Mouse (Mus musculus) hindbrain, embryonic 15.5 days (tissue): Measurements from ENCODE around the gene Arl5a. TPM values are rescaled to one million over a fixed set of nuclear protein-coding genes. Genes with fewer than 3 reads are reported as not detected.
A peak's percentile ranks its signal among the peaks of the same experiment; 100 is the strongest.

Source experiments
- ATAC-seq: fragments of 200-750 bp; cut with Nextera tagmentation; 2 replicates; pipeline ENCODE4 v1.8.0; 2017; ENCODE audit warnings: low read depth, moderate number of reproducible peaks, moderate TSS enrichment; ENCODE audit not compliant: low FRiP score
- H3K27ac ChIP-seq: fragments of 300-500 bp; sonication (generic); replicated peaks from 2 replicates; pipeline ENCODE4 v1.5.1; 2015; ENCODE audit warnings: mild to moderate bottlenecking, inconsistent platforms
- H3K27me3 ChIP-seq: fragments of 300-500 bp; sonication (generic); 2 replicates; pipeline ENCODE4 v1.6.1; 2015; ENCODE audit warnings: control low read depth, inconsistent platforms
- H3K36me3 ChIP-seq: fragments of 300-500 bp; sonication (generic); 2 replicates; pipeline ENCODE4 v1.6.1; 2015; ENCODE audit warnings: control low read depth, inconsistent platforms
- H3K4me1 ChIP-seq: fragments of 300-500 bp; sonication (generic); replicated peaks from 2 replicates; pipeline ENCODE4 v1.6.1; 2015; ENCODE audit warnings: control low read depth, inconsistent platforms
- H3K4me2 ChIP-seq: fragments of 300-500 bp; sonication (generic); 2 replicates; pipeline ENCODE4 v1.6.1; 2015; ENCODE audit warnings: moderate library complexity, mild to moderate bottlenecking, inconsistent platforms
- H3K4me3 ChIP-seq: fragments of 300-500 bp; sonication (generic); 2 replicates; pipeline ENCODE4 v1.5.1; 2015; ENCODE audit warnings: mild to moderate bottlenecking, inconsistent platforms
- H3K9ac ChIP-seq: fragments of 300-500 bp; sonication (generic); 2 replicates; pipeline ENCODE4 v1.6.1; 2015; ENCODE audit warnings: inconsistent platforms
- H3K9me3 ChIP-seq: fragments of 300-500 bp; sonication (generic); 2 replicates; pipeline ENCODE4 v1.6.1; 2016; ENCODE audit warnings: control low read depth, inconsistent platforms
- WGBS: fragments of 180-500 bp; shearing (Covaris S2); methylation state at CpG from one replicate; pipeline ENCODE4 v1.1.7; 2015; 5-methylcytosine and 5-hydroxymethylcytosine counted together
- polyA plus RNA-seq: library from polyadenylated mRNA; unstranded; fragments of >200 nt; fragmentation: Nextera tagmentation; extraction: Ambion mirVana; gene quantifications from 2 replicates; pipeline ENCODE4 v1.2.1, GENCODE M21; 2015

The Arl5a gene
- 38.3 and 39.1 TPM in 2 replicates for polyA plus RNA-seq

DNA sequence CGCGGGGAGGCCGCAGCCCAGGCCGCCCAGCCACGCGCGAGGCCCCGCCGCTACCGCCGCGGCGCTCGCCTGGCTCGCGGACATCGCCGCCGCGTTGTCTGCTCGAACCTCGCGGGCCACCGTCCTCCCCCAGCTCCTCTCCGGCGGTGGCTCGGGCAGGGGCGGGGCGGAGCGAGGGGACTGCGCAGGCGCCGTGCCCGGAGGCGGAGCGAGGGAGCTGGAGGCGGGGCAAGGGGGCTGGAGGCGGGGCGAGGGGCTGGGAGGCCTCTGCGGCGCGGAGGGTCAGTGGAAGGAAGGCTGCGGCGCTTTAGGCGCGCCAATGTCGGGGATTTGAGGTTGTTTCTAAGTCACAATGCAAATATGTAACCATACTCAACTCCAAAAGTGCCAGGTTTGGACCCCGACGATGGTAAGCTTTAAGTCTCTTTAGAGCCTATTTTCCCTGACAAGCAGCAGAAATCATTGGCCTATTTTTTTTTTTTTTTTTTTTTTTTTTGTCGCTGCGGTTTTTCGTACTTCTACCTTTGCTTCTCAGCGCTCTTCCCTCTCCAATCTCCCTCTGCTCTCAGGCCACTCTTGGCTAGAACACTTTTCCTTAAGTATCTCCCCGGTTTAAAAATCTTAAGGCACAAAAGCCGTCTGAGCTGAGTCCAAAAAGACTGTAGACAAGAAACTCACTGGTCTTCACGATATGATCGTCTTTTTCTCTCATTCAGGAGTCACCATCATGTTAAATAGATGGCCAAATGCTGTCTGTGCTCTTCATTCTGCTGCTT, at the start of gene Arl5a:
TSS of gene Arl5a (minus strand) at position 155 of the 776 bp plus-strand sequence.
- peak; percentile 96 for ATAC-seq
- Histone ChIP-seq H3K36me3 (no peaks in the 10 kb centered on the region), H3K27me3 (no peaks in the 10 kb centered on the region), H3K9ac (peak within 1 kb of the TSS; percentile 80), H3K27ac (peak within 1 kb of the TSS; percentile 89), H3K4me3 (peak within 1 kb of the TSS; percentile 83), H3K9me3 (no peaks in the 10 kb centered on the region), H3K4me2 (peak within 1 kb of the TSS; percentile 84), H3K4me1 (peaks cover 33% of the 10 kb centered on the region)
- WGBS, result under 1% methylated on average over 55 of the region's 57 CpGs

GRCm38 (mm10) chr2:52471545-52472291, 47.0 kb upstream of the Arl5a start:
- no peaks in the 10 kb centered on the region for H3K9me3 ChIP-seq
- WGBS, result 41% methylated on average over 4 of the region's 4 CpGs
- ATAC-seq, result peak; percentile 51

DNA sequence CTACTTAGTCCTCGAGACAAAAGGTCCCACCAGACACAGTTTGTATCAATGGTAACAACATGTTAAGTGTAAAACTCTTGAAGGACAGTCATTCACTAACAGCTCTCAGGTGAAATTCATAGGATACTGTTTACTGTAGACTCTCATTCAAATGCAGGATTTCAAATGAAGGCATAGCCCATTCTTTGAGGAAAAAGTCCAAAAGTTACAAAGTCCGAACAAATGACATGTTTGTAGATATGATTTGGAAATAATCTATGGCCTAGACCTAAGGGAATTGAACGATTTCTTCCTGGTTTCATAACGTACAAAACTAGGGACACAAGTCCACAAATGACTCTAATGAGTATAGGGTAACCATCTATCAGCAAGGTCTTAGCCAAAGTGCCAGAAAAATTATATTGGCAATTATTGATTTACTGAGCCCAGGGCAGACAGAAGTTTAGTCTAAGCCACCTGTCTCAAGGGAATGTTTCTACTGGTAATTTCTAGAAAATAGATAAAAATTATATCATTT, 45.4 kb upstream of the Arl5a start:
- no peaks in the 10 kb centered on the region for H3K9me3 ChIP-seq
- no peak overlapping the region for H3K4me3 ChIP-seq
- peaks cover 7% of the 10 kb centered on the region; the same call in 1 of the 2 replicates for H3K36me3 ChIP-seq
- WGBS, result 89% methylated on average over 4 of the region's 4 CpGs
- H3K4me1 ChIP-seq, result no peaks in the 10 kb centered on the region
- ATAC-seq, result no peak
- no peak overlapping the region for H3K4me2 ChIP-seq
- H3K27me3 ChIP-seq, result no peaks in the 10 kb centered on the region
- no peak overlapping the region for H3K27ac ChIP-seq
- H3K9ac ChIP-seq, result no peak overlapping the region

More at GRCm38 (mm10) chr2:52471545-52472291, 47.0 kb upstream of the Arl5a start:
- peaks cover 16% of the 10 kb centered on the region for H3K36me3 ChIP-seq
- H3K4me3 ChIP-seq, result no peak overlapping the region
- H3K9ac ChIP-seq, result no peak overlapping the region
- H3K4me1 ChIP-seq, result no peaks in the 10 kb centered on the region
- H3K27me3 ChIP-seq, result no peaks in the 10 kb centered on the region
- H3K4me2 ChIP-seq, result no peak overlapping the region
- no peak overlapping the region for H3K27ac ChIP-seq

GRCm38 (mm10) chr2:52467629-52468028, 42.9 kb upstream of the Arl5a start:
- H3K27ac ChIP-seq, result no peak overlapping the region
- 85% methylated on average over 6 of the region's 6 CpGs for WGBS
- no peak overlapping the region for H3K9ac ChIP-seq
- H3K9me3 ChIP-seq, result no peaks in the 10 kb centered on the region
- H3K4me1 ChIP-seq, result no peaks in the 10 kb centered on the region
- H3K4me2 ChIP-seq, result no peak overlapping the region
- no peaks in the 10 kb centered on the region for H3K27me3 ChIP-seq
- ATAC-seq, result no peak
- H3K36me3 ChIP-seq, result no peaks in the 10 kb centered on the region
- H3K4me3 ChIP-seq, result no peak overlapping the region

DNA sequence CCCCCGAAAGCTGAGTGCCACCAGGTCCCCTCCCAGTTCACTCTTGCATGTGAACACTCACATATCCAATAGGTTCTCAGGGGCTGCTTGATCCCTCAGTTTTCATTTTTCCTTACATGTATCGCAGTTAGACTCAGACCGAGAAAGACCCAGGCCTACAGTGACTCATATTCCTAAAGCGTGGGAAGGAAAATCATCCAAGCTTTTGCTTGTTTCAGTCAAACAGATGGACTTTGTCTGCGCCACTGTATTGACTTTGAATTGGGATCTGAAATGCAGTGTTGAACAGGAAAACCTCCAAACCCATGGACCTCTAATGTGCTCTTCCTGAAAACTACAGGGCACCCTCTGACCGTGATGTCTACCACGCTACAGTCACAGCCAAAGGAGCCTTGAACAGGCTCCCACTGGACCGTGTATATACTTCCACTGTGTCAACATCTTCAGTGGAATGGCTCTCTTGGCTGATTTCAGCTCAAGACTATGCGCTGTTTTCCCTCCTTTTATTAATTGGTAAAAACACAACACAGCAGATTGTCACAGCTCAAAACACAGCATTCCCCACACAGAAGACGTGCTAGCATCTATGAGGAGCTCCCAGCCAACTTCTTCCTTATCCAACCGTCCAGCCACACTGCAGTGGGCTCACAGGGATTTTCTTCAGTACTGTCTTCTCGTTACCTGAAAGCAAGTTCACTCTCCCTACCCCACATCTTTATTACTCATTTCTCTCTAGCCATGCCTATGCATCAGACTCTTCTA, 36.7 kb upstream of the Arl5a start:
- no peak for ATAC-seq
- H3K4me3 ChIP-seq, result no peak overlapping the region
- WGBS, result 93% methylated on average over 12 of the region's 12 CpGs
- no peaks in the 10 kb centered on the region for H3K36me3 ChIP-seq
- H3K4me1 ChIP-seq, result no peaks in the 10 kb centered on the region
- H3K27me3 ChIP-seq, result no peaks in the 10 kb centered on the region
- H3K9me3 ChIP-seq, result no peaks in the 10 kb centered on the region
- H3K4me2 ChIP-seq, result no peak overlapping the region
- no peak overlapping the region for H3K27ac ChIP-seq
- no peak overlapping the region for H3K9ac ChIP-seq

DNA sequence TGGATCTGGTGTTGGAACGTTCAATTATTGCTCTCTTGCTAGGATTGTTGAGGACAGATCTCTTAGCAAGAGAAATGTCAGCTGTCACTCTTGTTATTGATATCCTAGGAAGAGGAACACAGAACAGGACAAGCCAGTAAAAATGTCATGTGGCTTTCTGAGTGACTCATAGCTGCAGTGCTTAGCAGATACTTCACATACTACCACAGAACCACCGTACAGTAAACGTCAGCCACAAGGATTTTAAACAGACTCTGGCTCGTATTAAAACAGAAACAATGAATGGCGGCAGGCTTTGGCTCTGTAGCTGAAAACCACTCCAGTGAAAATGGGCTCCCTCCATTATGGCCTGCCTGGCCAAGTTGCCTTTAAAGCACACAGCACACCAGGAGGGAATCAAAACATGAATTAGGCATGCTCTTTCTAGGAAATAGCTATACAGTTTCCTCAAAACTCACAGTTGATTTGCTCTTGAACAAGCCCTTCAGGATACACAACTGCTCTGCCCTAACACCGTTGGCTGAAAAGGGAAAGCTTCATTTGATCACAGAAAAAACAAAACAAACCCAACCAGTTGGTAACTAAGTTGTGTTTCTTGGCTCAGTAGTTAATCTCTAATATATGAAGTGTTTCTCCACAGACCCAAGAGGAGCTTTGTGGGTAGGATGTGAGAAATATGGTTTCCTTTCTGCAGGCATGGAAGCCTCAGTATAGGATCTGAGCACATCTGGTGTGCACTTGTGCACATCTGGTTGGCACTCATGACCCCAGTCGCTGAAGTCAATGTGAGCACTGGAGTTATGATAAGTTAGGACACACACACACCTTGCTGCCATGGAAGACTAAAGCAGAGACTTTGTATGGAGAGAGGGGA, 31.1 kb upstream of the Arl5a start:
- Histone ChIP-seq H3K9ac (no peak overlapping the region), H3K27me3 (no peaks in the 10 kb centered on the region), H3K36me3 (peaks cover 10% of the 10 kb centered on the region; the same call in 1 of the 2 replicates), H3K4me2 (no peak overlapping the region), H3K27ac (no peak overlapping the region), H3K4me1 (no peaks in the 10 kb centered on the region), H3K9me3 (no peaks in the 10 kb centered on the region), H3K4me3 (no peak overlapping the region)
- 68% methylated on average over 7 of the region's 7 CpGs for WGBS
- no peak for ATAC-seq

GRCm38 (mm10) chr2:52449818-52450217, 25.1 kb upstream of the Arl5a start:
- Histone ChIP-seq H3K4me3 (no peak overlapping the region), H3K27ac (no peak overlapping the region), H3K4me1 (no peaks in the 10 kb centered on the region), H3K4me2 (no peak overlapping the region), H3K36me3 (peaks cover 17% of the 10 kb centered on the region; the same call in 1 of the 2 replicates), H3K9me3 (no peaks in the 10 kb centered on the region), H3K27me3 (no peaks in the 10 kb centered on the region), H3K9ac (no peak overlapping the region)
- no peak for ATAC-seq
- WGBS, result 89% methylated on average over 8 of the region's 8 CpGs

- Histone ChIP-seq H3K27ac (no peak overlapping the region), H3K27me3 (no peaks in the 10 kb centered on the region), H3K4me3 (no peak overlapping the region), H3K4me2 (no peak overlapping the region), H3K36me3 (peaks cover 17% of the 10 kb centered on the region; the same call in 1 of the 2 replicates), H3K4me1 (no peaks in the 10 kb centered on the region), H3K9ac (no peak overlapping the region), H3K9me3 (no peaks in the 10 kb centered on the region)
- 85% methylated on average over 1 of the region's 1 CpGs for WGBS
- ATAC-seq, result no peak
Measured at GRCm38 (mm10) chr2:52448916-52449315, 24.2 kb upstream of the Arl5a start.

GRCm38 (mm10) chr2:52446648-52447047, 21.9 kb upstream of the Arl5a start:
- no peak overlapping the region for H3K27ac ChIP-seq
- no peaks in the 10 kb centered on the region for H3K9me3 ChIP-seq
- H3K4me2 ChIP-seq, result no peak overlapping the region
- no peak overlapping the region for H3K9ac ChIP-seq
- H3K4me1 ChIP-seq, result no peaks in the 10 kb centered on the region
- no peak for ATAC-seq
- H3K27me3 ChIP-seq, result no peaks in the 10 kb centered on the region
- H3K4me3 ChIP-seq, result no peak overlapping the region
- WGBS, result 81% methylated on average over 5 of the region's 5 CpGs
- H3K36me3 ChIP-seq, result peaks cover 15% of the 10 kb centered on the region; the same call in 1 of the 2 replicates

DNA sequence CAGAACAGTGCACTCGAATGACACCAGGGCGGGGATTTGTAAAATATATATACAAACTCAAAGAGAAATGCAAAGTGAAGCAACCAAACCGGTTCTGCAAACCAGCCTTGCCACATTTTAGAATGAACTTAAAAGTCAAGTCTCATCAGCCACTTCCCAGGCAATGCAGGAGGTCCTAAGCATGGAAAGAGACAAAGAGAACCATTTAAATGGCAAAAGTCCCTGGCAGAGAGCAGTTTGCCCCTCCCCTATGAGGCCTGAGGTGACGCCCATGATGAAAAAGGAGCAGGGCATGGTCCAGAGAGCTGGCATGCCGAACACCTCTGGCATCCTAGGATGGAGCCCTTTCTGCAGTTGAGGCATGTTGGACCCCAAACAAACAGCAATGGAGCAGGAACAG, 17.4 kb upstream of the Arl5a start:
- Histone ChIP-seq H3K36me3 (no peaks in the 10 kb centered on the region), H3K27ac (no peak overlapping the region), H3K9me3 (no peaks in the 10 kb centered on the region), H3K4me3 (no peak overlapping the region), H3K27me3 (no peaks in the 10 kb centered on the region), H3K9ac (no peak overlapping the region), H3K4me2 (no peak overlapping the region), H3K4me1 (no peaks in the 10 kb centered on the region)
- no peak for ATAC-seq
- 41% methylated on average over 5 of the region's 5 CpGs for WGBS

GRCm38 (mm10) chr2:52440420-52441015, 15.8 kb upstream of the Arl5a start:
- no peak overlapping the region for H3K4me3 ChIP-seq
- no peak for ATAC-seq
- no peaks in the 10 kb centered on the region for H3K27me3 ChIP-seq
- no peak overlapping the region for H3K27ac ChIP-seq
- 88% methylated on average over 4 of the region's 4 CpGs for WGBS
- H3K36me3 ChIP-seq, result no peaks in the 10 kb centered on the region
- no peak overlapping the region for H3K4me2 ChIP-seq
- H3K4me1 ChIP-seq, result no peaks in the 10 kb centered on the region
- H3K9ac ChIP-seq, result no peak overlapping the region
- H3K9me3 ChIP-seq, result no peaks in the 10 kb centered on the region
